Mouse (Mus musculus) hindbrain, embryonic 15.5 days (tissue): ENCODE measurements around the gene Nbea. TPM values are rescaled to one million over a fixed set of nuclear protein-coding genes. Genes with fewer than 3 reads are reported as not detected.
"Not testable (repeated sequence)": the region's sequence is repeated elsewhere in the genome, so short reads cannot be mapped to it uniquely, and the experiment has no call there.

Source experiments
- ATAC-seq: fragments of 200-750 bp; cut with Nextera tagmentation; 2 replicates; pipeline ENCODE4 v1.8.0; 2017; ENCODE audit warnings: low read depth, moderate number of reproducible peaks, moderate TSS enrichment; ENCODE audit not compliant: low FRiP score
- H3K27ac ChIP-seq: fragments of 300-500 bp; sonication (generic); replicated peaks from 2 replicates; pipeline ENCODE4 v1.5.1; 2015; ENCODE audit warnings: mild to moderate bottlenecking, inconsistent platforms
- H3K27me3 ChIP-seq: fragments of 300-500 bp; sonication (generic); 2 replicates; pipeline ENCODE4 v1.6.1; 2015; ENCODE audit warnings: control low read depth, inconsistent platforms
- H3K36me3 ChIP-seq: fragments of 300-500 bp; sonication (generic); 2 replicates; pipeline ENCODE4 v1.6.1; 2015; ENCODE audit warnings: control low read depth, inconsistent platforms
- H3K4me1 ChIP-seq: fragments of 300-500 bp; sonication (generic); replicated peaks from 2 replicates; pipeline ENCODE4 v1.6.1; 2015; ENCODE audit warnings: control low read depth, inconsistent platforms
- H3K4me2 ChIP-seq: fragments of 300-500 bp; sonication (generic); 2 replicates; pipeline ENCODE4 v1.6.1; 2015; ENCODE audit warnings: moderate library complexity, mild to moderate bottlenecking, inconsistent platforms
- H3K4me3 ChIP-seq: fragments of 300-500 bp; sonication (generic); 2 replicates; pipeline ENCODE4 v1.5.1; 2015; ENCODE audit warnings: mild to moderate bottlenecking, inconsistent platforms
- H3K9ac ChIP-seq: fragments of 300-500 bp; sonication (generic); 2 replicates; pipeline ENCODE4 v1.6.1; 2015; ENCODE audit warnings: inconsistent platforms
- H3K9me3 ChIP-seq: fragments of 300-500 bp; sonication (generic); 2 replicates; pipeline ENCODE4 v1.6.1; 2016; ENCODE audit warnings: control low read depth, inconsistent platforms
- WGBS: fragments of 180-500 bp; shearing (Covaris S2); methylation state at CpG from one replicate; pipeline ENCODE4 v1.1.7; 2015; 5-methylcytosine and 5-hydroxymethylcytosine counted together
- polyA plus RNA-seq: library from polyadenylated mRNA; unstranded; fragments of >200 nt; fragmentation: Nextera tagmentation; extraction: Ambion mirVana; gene quantifications from 2 replicates; pipeline ENCODE4 v1.2.1, GENCODE M21; 2015

Gene Nbea
- polyA plus RNA-seq, 1 experiment from 2014 or later: 61.2 TPM

DNA sequence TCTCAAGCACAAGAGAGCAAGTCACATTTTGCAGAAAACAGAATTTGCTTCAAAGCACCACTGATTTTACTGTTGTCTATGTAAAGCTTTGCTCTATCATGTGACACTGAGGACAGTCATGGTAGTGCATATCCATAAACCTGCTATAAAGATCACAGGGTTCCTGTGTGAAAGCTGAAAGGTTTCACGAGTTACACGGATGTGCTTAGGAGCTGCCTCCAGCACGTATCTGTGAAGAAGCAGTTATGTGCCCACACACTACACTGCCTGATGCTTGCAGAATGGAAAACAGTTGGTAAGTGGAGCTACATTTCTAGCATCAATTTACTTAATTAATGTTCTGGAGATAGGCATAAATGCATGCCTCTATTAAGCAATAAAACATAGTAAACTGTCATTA, 172.4 kb downstream of the Nbea start:
- H3K4me2 ChIP-seq: no peak overlapping the region
- no peak overlapping the region for H3K9ac ChIP-seq
- no peak overlapping the region for H3K27ac ChIP-seq
- ATAC-seq: no peak
- WGBS: 83% methylated on average over 3 of the region's 3 CpGs
- H3K27me3 ChIP-seq: no peaks in the 10 kb centered on the region
- no peaks in the 10 kb centered on the region for H3K9me3 ChIP-seq
- peaks cover 5% of the 10 kb centered on the region for H3K36me3 ChIP-seq
- H3K4me3 ChIP-seq: no peak overlapping the region
- H3K4me1 ChIP-seq: no peaks in the 10 kb centered on the region

DNA sequence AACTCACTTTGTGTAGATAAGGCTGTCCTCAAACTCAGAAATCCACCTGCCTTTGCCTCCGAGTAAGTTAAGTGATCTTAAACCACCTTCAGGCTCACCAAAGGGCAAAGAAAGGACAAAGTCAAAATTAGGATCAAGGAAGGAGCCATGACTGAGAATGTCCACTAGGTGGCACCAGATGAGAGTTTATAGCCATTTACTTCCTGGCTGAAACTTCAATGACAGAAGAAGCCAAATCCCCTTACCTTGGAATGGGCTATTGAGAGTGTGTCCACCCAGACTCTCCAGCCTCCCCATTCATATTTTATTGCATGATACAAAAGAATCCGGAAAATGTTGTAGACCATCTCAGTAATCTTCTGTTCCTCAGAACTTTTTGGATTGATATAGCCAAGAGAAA, 175.5 kb downstream of the Nbea start:
- H3K4me1 ChIP-seq: no peaks in the 10 kb centered on the region
- H3K9ac ChIP-seq: no peak overlapping the region
- ATAC-seq: peak; percentile 68; the same call in 1 of the 2 replicates
- no peaks in the 10 kb centered on the region for H3K9me3 ChIP-seq
- H3K36me3 ChIP-seq: peaks cover 21% of the 10 kb centered on the region
- no peaks in the 10 kb centered on the region for H3K27me3 ChIP-seq
- H3K27ac ChIP-seq: no peak overlapping the region
- no peak overlapping the region for H3K4me2 ChIP-seq
- WGBS: 38% methylated on average over 2 of the region's 2 CpGs
- no peak overlapping the region for H3K4me3 ChIP-seq

DNA sequence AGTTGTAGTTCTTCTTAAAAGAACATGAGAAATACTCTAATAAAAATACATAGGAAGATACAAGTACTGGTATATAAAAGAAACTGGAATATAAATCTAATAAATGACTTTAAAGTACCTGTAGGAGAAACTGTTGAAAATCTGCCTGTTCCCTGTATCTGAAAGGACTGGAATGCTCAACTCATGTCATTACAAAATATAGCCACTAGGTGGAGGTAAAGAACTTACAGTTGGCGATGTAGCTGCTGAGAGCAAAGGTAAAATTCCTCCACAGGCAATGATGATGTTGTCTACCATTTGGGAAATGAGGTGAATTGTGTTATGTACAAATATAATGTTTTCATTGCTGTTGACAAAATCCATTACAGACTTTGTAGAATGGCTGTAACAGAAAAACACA, 183.2 kb downstream of the Nbea start:
- H3K27me3 ChIP-seq: no peaks in the 10 kb centered on the region
- WGBS: 0% methylated on average over 1 of the region's 1 CpGs
- H3K9ac ChIP-seq: no peak overlapping the region
- no peaks in the 10 kb centered on the region for H3K9me3 ChIP-seq
- peak; percentile 79; the same call in 1 of the 2 replicates for ATAC-seq
- H3K27ac ChIP-seq: no peak overlapping the region
- H3K4me2 ChIP-seq: no peak overlapping the region
- no peak overlapping the region for H3K4me3 ChIP-seq
- H3K4me1 ChIP-seq: no peaks in the 10 kb centered on the region
- peaks cover 15% of the 10 kb centered on the region for H3K36me3 ChIP-seq

DNA sequence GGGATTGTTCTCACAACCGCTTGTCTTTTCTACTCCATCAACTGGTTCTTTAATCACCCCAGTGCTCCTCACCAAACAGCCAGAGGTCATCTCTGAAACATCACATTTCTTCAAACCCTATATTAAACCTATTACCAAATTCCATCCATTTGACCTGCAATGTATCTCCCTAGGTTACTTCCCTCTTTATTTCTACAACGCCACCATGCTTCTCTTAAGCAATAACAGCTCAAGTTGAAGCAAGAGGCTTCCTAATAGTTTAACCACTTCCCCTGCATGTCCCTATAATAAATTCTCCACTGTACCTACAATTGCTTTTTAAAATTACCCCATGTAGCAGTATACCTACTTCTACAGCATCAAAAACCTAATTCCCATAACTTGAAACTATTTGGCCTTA, 205.1 kb downstream of the Nbea start:
- Histone ChIP-seq H3K4me2 (no peak overlapping the region), H3K9me3 (no peaks in the 10 kb centered on the region), H3K27me3 (no peaks in the 10 kb centered on the region), H3K36me3 (peaks cover 39% of the 10 kb centered on the region), H3K4me1 (no peaks in the 10 kb centered on the region), H3K4me3 (no peak overlapping the region), H3K27ac (no peak overlapping the region), H3K9ac (no peak overlapping the region)
- WGBS: 92% methylated on average over 2 of the region's 2 CpGs
- no peak for ATAC-seq

DNA sequence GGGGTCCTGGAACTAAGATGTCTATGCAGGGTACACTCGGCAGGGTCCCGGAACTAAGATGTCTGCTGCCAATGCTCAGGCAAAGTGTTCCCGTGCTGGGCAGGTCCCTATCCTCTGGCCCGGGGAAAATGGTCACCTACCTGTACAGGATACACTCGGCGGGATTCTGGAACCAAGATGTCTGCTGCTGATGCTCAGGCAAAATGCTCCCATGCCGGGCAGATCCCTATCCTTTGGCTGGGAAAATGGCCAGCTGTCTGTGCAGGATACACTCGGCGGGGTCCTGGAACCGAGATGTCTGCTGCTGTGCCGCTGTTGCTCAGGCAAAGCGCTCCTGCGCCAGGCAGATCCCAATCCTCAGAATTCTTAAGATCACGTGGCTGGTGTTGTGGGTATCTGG, 206.5 kb downstream of the Nbea start:
- H3K27me3 ChIP-seq, ATAC-seq, H3K9me3 ChIP-seq, H3K9ac ChIP-seq, H3K27ac ChIP-seq, H3K4me2 ChIP-seq, H3K4me1 ChIP-seq, H3K4me3 ChIP-seq: not testable (repeated sequence)
- H3K36me3 ChIP-seq: peaks cover 27% of the 10 kb centered on the region
- WGBS: 97% methylated on average over 14 of the region's 14 CpGs

DNA sequence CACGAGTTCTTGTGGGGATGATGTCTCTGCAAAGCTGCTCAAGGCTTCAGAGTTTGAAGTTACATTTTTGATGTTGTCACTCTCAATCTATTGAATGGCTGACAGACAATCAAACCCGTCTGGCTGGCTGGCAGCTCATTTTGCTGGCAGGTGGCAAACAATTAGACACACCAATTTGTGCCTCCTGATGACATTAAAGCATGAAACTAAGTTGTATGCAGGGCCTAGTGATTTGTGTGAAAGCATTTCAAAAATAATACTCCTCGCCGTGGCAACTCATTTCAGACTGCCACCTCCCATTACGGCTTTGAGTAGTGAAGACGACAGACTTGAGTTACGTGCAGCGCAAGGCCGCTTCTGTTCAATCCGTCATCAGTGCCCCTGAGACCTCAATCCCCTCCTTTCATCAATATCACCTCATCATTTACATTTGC, 217.8 kb downstream of the Nbea start:
- H3K4me3 ChIP-seq: no peak overlapping the region
- H3K27ac ChIP-seq: peak overlapping the region; percentile 48; the same call in 1 of the 2 replicates
- H3K9ac ChIP-seq: no peak overlapping the region
- no peaks in the 10 kb centered on the region for H3K27me3 ChIP-seq
- no peaks in the 10 kb centered on the region; the same call in 1 of the 2 replicates for H3K4me1 ChIP-seq
- H3K36me3 ChIP-seq: peaks cover 17% of the 10 kb centered on the region
- ATAC-seq: peak; percentile 59
- no peaks in the 10 kb centered on the region for H3K9me3 ChIP-seq
- no peak overlapping the region for H3K4me2 ChIP-seq
- WGBS: 28% methylated on average over 10 of the region's 10 CpGs

DNA sequence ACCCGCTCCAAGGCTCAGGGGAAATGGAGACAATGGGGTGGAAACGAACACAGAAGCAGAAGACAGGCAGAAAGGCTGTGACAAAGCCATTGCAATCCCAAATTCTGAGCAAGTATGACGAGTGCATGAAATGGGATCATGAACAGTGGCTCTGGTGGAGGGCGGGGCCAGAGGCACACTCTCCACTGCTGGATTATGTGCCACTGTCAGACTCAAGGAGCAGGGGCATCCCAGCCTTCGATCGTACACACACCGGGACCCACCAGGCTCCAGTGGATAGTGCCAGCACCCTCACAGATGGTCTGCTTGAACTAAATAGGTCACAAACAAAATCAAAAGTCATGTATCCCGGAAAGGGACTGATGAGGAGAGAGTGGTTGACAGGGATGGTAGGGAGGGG, 220.5 kb downstream of the Nbea start:
- ATAC-seq: peak; percentile 76; the same call in 1 of the 2 replicates
- Histone ChIP-seq H3K9me3 (no peaks in the 10 kb centered on the region), H3K36me3 (peaks cover 8% of the 10 kb centered on the region), H3K4me2 (no peak overlapping the region), H3K27ac (no peak overlapping the region), H3K4me3 (no peak overlapping the region), H3K4me1 (no peaks in the 10 kb centered on the region; the same call in 1 of the 2 replicates), H3K27me3 (no peaks in the 10 kb centered on the region), H3K9ac (no peak overlapping the region)
- WGBS: 84% methylated on average over 8 of the region's 8 CpGs

DNA sequence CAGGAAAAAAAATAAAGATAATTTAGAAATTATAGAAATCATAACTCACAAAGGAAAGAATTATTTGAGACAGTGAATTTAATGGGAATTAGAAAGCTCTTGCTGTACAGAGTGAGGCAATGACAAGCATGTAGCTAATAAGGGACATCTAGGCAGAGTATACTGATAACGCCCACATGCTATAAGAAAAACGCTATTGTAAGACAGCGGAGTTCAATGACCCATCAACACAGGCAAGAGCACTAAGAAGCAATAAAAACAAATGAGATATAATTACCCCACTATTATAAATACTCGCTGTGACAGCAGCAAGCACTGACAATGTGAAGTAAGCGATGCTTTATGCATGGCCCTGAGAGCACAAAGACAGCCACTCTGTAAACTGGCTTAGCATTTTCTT, 233.5 kb downstream of the Nbea start:
- H3K27ac ChIP-seq: no peak overlapping the region
- ATAC-seq: no peak
- H3K9ac ChIP-seq: no peak overlapping the region
- H3K4me2 ChIP-seq: no peak overlapping the region
- no peaks in the 10 kb centered on the region for H3K4me1 ChIP-seq
- H3K9me3 ChIP-seq: no peaks in the 10 kb centered on the region
- 64% methylated on average over 5 of the region's 5 CpGs for WGBS
- H3K4me3 ChIP-seq: no peak overlapping the region
- H3K36me3 ChIP-seq: peaks cover 9% of the 10 kb centered on the region
- no peaks in the 10 kb centered on the region for H3K27me3 ChIP-seq

DNA sequence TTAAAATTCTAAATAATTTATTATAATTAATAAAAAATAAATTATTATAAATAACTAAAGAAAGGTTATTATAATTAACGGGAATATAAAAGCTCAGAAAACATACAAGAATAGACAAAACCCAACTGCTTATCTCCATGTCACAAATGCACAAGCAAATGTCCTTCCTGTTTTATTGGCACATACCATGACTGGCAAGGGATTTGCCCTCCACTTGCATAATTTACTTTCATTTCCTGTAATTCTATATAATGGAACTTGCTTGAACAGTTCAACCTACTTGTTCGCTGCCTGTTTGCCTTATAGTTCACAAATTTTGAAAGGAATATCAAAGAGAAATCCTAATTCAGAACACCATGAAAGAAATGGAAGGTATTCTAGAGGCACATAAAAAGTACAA, 234.4 kb downstream of the Nbea start:
- H3K4me3 ChIP-seq: no peak overlapping the region
- ATAC-seq: no peak
- WGBS: 95% methylated on average over 2 of the region's 2 CpGs
- no peak overlapping the region for H3K27ac ChIP-seq
- H3K4me1 ChIP-seq: no peaks in the 10 kb centered on the region
- no peak overlapping the region for H3K4me2 ChIP-seq
- peaks cover 9% of the 10 kb centered on the region for H3K36me3 ChIP-seq
- H3K9me3 ChIP-seq: no peaks in the 10 kb centered on the region
- H3K9ac ChIP-seq: no peak overlapping the region
- no peaks in the 10 kb centered on the region for H3K27me3 ChIP-seq

DNA sequence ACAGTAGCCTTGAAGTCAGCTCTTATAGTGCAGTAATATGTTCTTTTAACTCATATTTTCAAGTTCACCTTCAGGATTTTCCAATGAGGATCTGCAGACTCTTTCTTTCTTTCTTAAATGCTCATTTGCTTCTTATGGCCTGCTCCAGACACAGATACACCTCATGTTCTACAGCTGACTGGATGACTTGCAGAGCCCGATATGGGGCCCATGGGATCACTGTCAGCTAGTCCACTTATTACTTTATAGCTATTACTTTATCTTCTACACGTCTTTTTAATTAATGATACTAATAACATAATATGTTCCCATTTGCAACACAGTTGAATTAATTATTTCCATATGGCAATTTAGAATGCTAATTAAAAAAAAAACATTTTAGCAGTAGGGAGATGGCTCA, 256.2 kb downstream of the Nbea start:
- H3K27me3 ChIP-seq: no peaks in the 10 kb centered on the region
- no peaks in the 10 kb centered on the region for H3K9me3 ChIP-seq
- no peak overlapping the region for H3K9ac ChIP-seq
- peaks cover 27% of the 10 kb centered on the region for H3K36me3 ChIP-seq
- no peaks in the 10 kb centered on the region for H3K4me1 ChIP-seq
- H3K27ac ChIP-seq: no peak overlapping the region
- no peak overlapping the region for H3K4me3 ChIP-seq
- ATAC-seq: no peak
- WGBS: 63% methylated on average over 2 of the region's 2 CpGs
- no peak overlapping the region for H3K4me2 ChIP-seq

DNA sequence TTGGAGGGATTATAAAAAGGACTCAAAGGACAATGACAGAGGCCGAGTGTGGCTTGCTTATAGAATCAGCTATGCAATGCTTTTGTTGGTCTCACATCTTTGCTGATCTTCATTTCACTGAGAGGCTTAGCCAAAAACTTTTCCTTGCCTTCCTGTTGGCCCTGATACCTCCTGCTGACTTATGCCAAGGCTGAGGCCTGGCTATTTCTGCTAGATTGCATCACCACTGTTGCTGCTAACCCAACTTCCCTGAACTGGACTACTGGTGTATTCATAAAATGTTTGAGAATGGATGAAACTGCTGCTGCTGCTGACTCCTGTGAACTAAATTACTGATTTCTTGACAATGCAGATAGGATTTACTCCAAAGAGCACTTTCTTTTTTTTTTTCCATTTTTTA, 274.2 kb downstream of the Nbea start:
- no peak overlapping the region for H3K27ac ChIP-seq
- H3K36me3 ChIP-seq: peaks cover 16% of the 10 kb centered on the region; the same call in 1 of the 2 replicates
- H3K4me1 ChIP-seq: no peaks in the 10 kb centered on the region
- no peak for ATAC-seq
- H3K9ac ChIP-seq: no peak overlapping the region
- H3K27me3 ChIP-seq: no peaks in the 10 kb centered on the region
- H3K4me2 ChIP-seq: no peak overlapping the region
- H3K9me3 ChIP-seq: no peaks in the 10 kb centered on the region
- WGBS: 75% methylated on average over 1 of the region's 1 CpGs
- no peak overlapping the region for H3K4me3 ChIP-seq

DNA sequence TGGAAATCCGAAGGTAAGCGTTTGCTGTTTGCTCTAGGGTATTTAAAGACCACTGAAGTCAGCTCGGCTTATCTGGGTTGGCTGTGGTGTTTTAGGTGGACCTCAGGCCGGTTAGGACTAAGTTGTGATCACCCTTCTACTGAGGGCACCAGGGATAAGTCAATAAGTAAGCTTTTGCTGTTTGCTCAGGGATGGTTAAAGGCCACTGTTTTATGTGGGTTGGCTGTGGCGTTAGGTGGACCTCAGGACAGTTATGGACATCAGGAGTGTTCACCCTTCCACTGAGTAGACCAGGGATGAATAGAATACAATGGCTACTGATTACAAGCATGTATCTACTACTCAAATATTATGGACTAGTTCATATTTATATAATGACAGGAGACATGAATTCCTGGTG, 292.9 kb downstream of the Nbea start:
- no peak overlapping the region for H3K9ac ChIP-seq
- ATAC-seq: no peak
- H3K4me1 ChIP-seq: no peaks in the 10 kb centered on the region
- H3K36me3 ChIP-seq: peaks cover 4% of the 10 kb centered on the region; the same call in 1 of the 2 replicates
- no peaks in the 10 kb centered on the region for H3K9me3 ChIP-seq
- H3K4me3 ChIP-seq: no peak overlapping the region
- H3K27me3 ChIP-seq: no peaks in the 10 kb centered on the region
- 92% methylated on average over 5 of the region's 5 CpGs for WGBS
- no peak overlapping the region for H3K4me2 ChIP-seq
- no peak overlapping the region for H3K27ac ChIP-seq

DNA sequence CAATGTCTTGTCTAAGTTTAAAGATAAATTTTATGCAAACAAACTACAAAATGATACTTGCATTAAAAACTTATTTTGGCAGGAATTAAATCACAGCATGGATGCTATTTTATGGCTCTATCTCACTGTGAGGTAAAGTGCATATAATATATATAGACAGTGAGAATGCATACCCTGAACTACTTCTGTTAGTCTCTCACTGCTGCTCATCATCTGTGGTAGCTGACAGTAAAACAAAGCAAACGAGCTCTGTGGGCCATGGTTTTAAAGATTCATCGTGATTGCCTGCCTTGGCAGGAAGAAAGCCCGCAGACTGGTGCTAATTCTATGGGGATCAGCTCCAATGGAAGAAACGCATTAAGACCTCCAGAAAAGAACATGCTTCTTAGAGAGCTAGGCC, 294.3 kb downstream of the Nbea start:
- no peak for ATAC-seq
- Histone ChIP-seq H3K4me3 (no peak overlapping the region), H3K36me3 (peaks cover 4% of the 10 kb centered on the region; the same call in 1 of the 2 replicates)

More for the DNA sequence above, 294.3 kb downstream of the Nbea start:
- no peak overlapping the region for H3K27ac ChIP-seq
- H3K4me2 ChIP-seq: no peak overlapping the region
- no peaks in the 10 kb centered on the region for H3K27me3 ChIP-seq
- no peaks in the 10 kb centered on the region for H3K4me1 ChIP-seq
- H3K9ac ChIP-seq: no peak overlapping the region
- H3K9me3 ChIP-seq: no peaks in the 10 kb centered on the region
- 57% methylated on average over 4 of the region's 4 CpGs for WGBS
